Mouse (Mus musculus) midbrain, embryonic 12.5 days (tissue): ENCODE measurements around the gene Bhlhe41. TPM values are rescaled to one million over a fixed set of nuclear protein-coding genes. Genes with fewer than 3 reads are reported as not detected.

Source experiments
- ATAC-seq: fragments of 200-750 bp; cut with Nextera tagmentation; 2 replicates; pipeline ENCODE4 v1.8.0; 2017; ENCODE audit warnings: low read depth, moderate TSS enrichment, moderate library complexity; ENCODE audit not compliant: low FRiP score
- H3K27ac ChIP-seq: fragments of 300-500 bp; sonication (generic); replicated peaks from 2 replicates; pipeline ENCODE4 v1.5.1; 2016; ENCODE audit warnings: mild to moderate bottlenecking
- H3K27me3 ChIP-seq: fragments of 300-500 bp; sonication (generic); 2 replicates; pipeline ENCODE4 v1.6.1; 2016; ENCODE audit warnings: mild to moderate bottlenecking
- H3K36me3 ChIP-seq: fragments of 300-500 bp; sonication (generic); 2 replicates; pipeline ENCODE4 v1.6.1; 2016
- H3K4me1 ChIP-seq: fragments of 300-500 bp; sonication (generic); 2 replicates; pipeline ENCODE4 v1.6.1; 2016
- H3K4me2 ChIP-seq: fragments of 300-500 bp; sonication (generic); replicated peaks from 2 replicates; pipeline ENCODE4 v1.6.1; 2016; ENCODE audit warnings: mild to moderate bottlenecking, moderate library complexity
- H3K4me3 ChIP-seq: fragments of 300-500 bp; sonication (generic); 2 replicates; pipeline ENCODE4 v1.5.1; 2016; ENCODE audit warnings: mild to moderate bottlenecking
- H3K9ac ChIP-seq: fragments of 300-500 bp; sonication (generic); replicated peaks from 2 replicates; pipeline ENCODE4 v1.6.1; 2016; ENCODE audit warnings: mild to moderate bottlenecking, moderate library complexity
- H3K9me3 ChIP-seq: fragments of 300-500 bp; sonication (generic); 2 replicates; pipeline ENCODE4 v1.6.1; 2016; ENCODE audit warnings: mild to moderate bottlenecking
- WGBS: fragments of 180-500 bp; shearing (Covaris S2); methylation state at CpG from one replicate; pipeline ENCODE4 v1.1.7; 2016; 5-methylcytosine and 5-hydroxymethylcytosine counted together
- polyA plus RNA-seq: library from polyadenylated mRNA; unstranded; fragments of >200 nt; fragmentation: Nextera tagmentation; extraction: Ambion mirVana; gene quantifications from 2 replicates; pipeline ENCODE4 v1.2.1, GENCODE M21; 2016

Bhlhe41 gene
- polyA plus RNA-seq, 1 experiment from 2014 or later, result 1.9 TPM

DNA sequence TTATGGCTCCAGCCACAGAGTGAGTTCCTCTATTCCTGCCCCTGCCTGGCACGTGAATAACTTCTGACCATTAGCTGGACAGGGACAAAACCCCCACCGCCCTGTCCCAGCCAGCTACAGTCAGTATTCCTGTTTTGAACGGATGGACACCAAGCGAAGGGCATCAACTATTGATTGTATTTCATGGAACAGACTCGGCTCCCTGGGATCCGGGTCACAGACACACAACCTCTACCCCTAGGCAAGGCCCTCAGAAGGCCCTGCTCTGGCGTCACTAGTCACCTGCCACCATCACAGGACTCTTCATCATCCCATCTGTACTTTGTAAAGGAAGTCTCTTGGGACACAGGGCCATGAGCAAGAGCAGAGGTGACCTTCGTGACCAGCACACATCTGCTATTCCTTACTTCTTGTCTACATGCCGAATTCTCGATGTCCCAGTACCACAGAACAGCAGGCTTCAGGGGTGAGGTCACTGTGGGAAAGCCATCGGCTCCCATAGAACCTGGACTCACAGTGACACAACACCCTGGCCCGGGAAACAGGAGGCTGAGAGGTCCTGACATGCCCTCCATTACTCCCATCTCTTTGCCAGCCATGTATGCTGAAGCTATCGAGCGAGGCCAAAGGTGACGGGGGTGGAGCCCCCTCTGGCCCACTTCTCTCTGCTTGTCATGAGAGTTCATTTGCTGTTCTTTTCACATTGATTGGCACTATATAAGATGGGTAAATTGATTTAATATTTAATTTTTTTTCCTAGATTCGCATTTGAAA, 36.1 kb downstream of the Bhlhe41 start:
- Histone ChIP-seq H3K4me1 (peaks cover 4% of the 10 kb centered on the region; the same call in 1 of the 2 replicates), H3K4me2 (no peak overlapping the region), H3K27ac (no peak overlapping the region), H3K27me3 (no peaks in the 10 kb centered on the region), H3K9ac (no peak overlapping the region), H3K9me3 (no peaks in the 10 kb centered on the region), H3K4me3 (no peak overlapping the region), H3K36me3 (no peaks in the 10 kb centered on the region)
- no peak for ATAC-seq
- 83% methylated on average over 16 of the region's 16 CpGs for WGBS

DNA sequence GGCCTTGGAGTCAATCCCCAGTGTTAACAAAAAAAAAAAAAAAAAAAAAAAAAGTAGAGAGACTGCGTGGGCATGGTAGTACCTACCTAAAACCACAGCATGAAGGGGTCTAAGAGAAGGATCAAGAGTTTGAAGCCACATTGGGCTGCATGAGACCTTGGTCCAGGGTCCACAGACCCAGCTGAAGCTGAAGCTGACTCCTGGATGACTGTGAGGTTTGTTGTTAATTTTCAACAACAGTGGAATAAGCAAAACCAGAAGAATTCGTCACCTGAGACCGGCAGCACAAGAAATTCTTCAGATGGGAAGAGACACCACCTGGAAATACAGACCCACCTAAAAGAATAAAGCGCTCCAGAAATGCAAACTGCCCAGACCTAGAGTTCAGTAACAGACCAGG, 39.1 kb downstream of the Bhlhe41 start:
- no peaks in the 10 kb centered on the region for H3K27me3 ChIP-seq
- WGBS, result 95% methylated on average over 4 of the region's 4 CpGs
- no peak overlapping the region for H3K4me3 ChIP-seq
- H3K27ac ChIP-seq, result no peak overlapping the region
- no peaks in the 10 kb centered on the region for H3K36me3 ChIP-seq
- ATAC-seq, result no peak
- peaks cover 13% of the 10 kb centered on the region for H3K4me1 ChIP-seq
- H3K9ac ChIP-seq, result no peak overlapping the region
- no peaks in the 10 kb centered on the region for H3K9me3 ChIP-seq
- no peak overlapping the region for H3K4me2 ChIP-seq

DNA sequence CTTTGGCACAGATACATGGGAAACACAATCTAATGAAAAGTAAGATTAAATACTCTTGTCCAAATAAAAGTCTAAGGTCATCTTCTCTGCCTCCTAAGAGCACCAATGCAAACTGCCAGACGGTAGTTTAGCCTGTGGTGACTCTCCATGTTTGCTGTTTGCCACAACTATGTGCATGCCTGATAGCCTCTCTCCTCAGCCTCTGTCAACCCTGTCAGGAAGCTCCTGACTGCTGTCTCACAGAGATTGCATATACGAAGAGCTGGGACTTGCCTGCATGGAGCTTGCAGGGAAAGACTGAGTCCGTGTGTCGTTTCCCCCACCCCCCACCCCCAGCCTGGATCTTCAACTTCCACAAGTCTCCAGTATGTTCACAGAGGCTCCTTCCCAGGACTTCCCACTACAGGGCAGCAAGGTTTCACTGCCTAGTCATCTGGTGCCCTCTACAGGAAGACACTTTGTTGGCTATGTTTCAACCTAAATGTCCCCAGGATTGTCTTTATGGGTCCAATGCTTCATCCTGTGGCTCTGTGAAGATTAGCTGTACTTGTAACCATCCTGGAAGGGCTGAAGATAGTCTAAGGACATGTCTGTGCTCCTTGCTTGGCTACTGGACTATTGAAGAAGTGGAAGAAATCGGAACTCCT, 41.6 kb downstream of the Bhlhe41 start:
- Histone ChIP-seq H3K27me3 (no peaks in the 10 kb centered on the region), H3K9ac (no peak overlapping the region), H3K9me3 (no peaks in the 10 kb centered on the region), H3K4me2 (no peak overlapping the region), H3K4me1 (peaks cover 10% of the 10 kb centered on the region), H3K4me3 (no peak overlapping the region), H3K27ac (no peak overlapping the region), H3K36me3 (no peaks in the 10 kb centered on the region)
- WGBS, result 44% methylated on average over 5 of the region's 5 CpGs
- ATAC-seq, result no peak

DNA sequence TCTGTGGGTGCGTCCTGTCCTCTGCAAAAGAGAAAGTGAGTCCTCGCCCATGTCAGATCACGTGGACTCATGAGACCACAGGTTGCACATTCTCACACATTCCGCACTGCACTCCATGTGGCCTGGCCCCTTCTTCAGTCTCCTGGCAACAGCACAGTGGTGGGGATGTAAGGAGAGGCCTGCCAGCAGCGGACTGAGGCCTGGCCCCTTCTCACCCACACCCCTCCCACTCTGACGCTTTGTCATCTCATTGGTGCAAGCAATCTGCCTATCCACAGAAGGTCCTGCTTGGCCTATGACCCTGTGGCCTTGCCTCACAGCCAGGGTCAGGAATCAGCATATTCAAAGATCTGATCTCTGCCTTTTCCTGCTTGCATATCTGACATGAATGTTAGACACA, 42.3 kb downstream of the Bhlhe41 start:
- peak; percentile 70; the same call in 1 of the 2 replicates for ATAC-seq
- Histone ChIP-seq H3K4me2 (no peak overlapping the region), H3K27ac (no peak overlapping the region), H3K4me1 (peaks cover 10% of the 10 kb centered on the region), H3K4me3 (no peak overlapping the region), H3K9me3 (no peaks in the 10 kb centered on the region), H3K36me3 (no peaks in the 10 kb centered on the region), H3K27me3 (no peaks in the 10 kb centered on the region), H3K9ac (no peak overlapping the region)
- WGBS, result 19% methylated on average over 6 of the region's 6 CpGs

DNA sequence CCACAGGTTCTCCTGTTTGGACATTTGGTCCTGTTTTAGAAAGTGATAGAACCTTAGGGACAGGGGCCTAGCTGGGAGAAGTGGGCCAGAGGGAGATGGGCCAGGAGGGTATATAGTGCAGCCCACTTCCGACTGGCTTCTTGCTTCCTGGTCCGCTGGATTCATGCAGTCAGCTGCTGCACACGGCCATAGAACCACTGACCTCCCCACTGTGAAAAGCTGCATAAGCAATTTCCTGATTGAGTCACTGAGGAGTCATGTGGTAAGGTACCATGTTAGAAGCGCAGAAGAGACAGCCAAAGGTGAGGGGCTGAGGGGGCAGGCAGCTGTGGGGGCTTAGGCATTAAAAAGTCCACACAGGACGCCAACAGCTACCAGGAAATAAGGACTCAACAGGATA, 43.1 kb downstream of the Bhlhe41 start:
- 72% methylated on average over 5 of the region's 5 CpGs for WGBS
- H3K27me3 ChIP-seq, result no peaks in the 10 kb centered on the region
- no peak overlapping the region for H3K4me2 ChIP-seq
- H3K4me3 ChIP-seq, result no peak overlapping the region
- no peaks in the 10 kb centered on the region for H3K9me3 ChIP-seq
- no peak for ATAC-seq
- no peak overlapping the region for H3K9ac ChIP-seq
- H3K4me1 ChIP-seq, result peaks cover 10% of the 10 kb centered on the region
- H3K36me3 ChIP-seq, result no peaks in the 10 kb centered on the region
- no peak overlapping the region for H3K27ac ChIP-seq

DNA sequence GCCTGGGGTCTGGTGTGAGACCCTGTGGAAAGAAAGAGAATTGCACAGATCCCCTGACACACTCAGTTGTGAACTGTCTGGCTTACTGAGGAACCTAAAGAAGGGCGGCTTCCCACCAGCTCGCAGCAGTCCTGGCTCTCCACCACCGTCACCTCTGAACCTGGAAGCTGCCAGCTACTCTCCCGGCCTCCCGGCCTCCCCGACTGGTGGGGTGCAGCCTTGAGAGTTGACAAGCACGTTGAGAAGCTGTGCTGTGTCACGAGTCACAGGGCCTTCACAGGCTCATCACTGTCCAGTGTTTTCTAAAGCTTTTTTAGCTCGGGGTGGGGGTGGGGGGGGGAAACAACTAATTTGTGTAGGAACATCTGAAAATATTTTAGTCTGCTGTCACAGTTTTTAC, 46.2 kb downstream of the Bhlhe41 start:
- no peaks in the 10 kb centered on the region for H3K9me3 ChIP-seq
- H3K4me3 ChIP-seq, result no peak overlapping the region
- peaks cover 13% of the 10 kb centered on the region for H3K4me1 ChIP-seq
- H3K27ac ChIP-seq, result no peak overlapping the region
- no peak for ATAC-seq
- WGBS, result 79% methylated on average over 9 of the region's 9 CpGs
- no peak overlapping the region for H3K4me2 ChIP-seq
- H3K27me3 ChIP-seq, result no peaks in the 10 kb centered on the region
- no peaks in the 10 kb centered on the region for H3K36me3 ChIP-seq
- no peak overlapping the region for H3K9ac ChIP-seq

DNA sequence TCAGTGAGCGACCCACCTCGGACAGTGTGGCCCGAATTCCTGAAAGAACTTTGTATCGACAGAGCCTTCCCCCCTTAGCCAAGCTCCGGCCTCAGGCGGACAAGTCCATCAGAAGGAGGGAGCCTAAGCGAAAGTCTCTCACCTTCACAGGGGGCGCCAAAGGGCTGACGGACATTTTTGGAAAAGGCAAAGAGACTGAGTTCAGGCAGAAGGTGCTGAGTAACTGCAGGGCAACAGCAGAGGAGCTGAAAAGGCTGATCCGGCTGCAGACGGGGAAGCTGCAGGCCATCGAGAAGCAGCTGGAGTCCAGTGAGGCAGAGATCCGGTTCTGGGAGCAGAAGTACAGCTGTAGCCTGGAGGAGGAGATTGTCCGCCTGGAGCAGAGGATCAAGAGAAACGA, 50.2 kb downstream of the Bhlhe41 start:
- H3K27ac ChIP-seq, result no peak overlapping the region
- 31% methylated on average over 15 of the region's 15 CpGs for WGBS
- no peak for ATAC-seq
- H3K4me3 ChIP-seq, result no peak overlapping the region
- H3K4me2 ChIP-seq, result no peak overlapping the region
- no peaks in the 10 kb centered on the region for H3K36me3 ChIP-seq
- no peaks in the 10 kb centered on the region for H3K9me3 ChIP-seq
- H3K4me1 ChIP-seq, result peaks cover 4% of the 10 kb centered on the region; the same call in 1 of the 2 replicates
- 0 out of 2 replicates have a peak overlapping the region, but pooled peaks have one; percentile 15 for H3K9ac ChIP-seq
- H3K27me3 ChIP-seq, result no peaks in the 10 kb centered on the region

DNA sequence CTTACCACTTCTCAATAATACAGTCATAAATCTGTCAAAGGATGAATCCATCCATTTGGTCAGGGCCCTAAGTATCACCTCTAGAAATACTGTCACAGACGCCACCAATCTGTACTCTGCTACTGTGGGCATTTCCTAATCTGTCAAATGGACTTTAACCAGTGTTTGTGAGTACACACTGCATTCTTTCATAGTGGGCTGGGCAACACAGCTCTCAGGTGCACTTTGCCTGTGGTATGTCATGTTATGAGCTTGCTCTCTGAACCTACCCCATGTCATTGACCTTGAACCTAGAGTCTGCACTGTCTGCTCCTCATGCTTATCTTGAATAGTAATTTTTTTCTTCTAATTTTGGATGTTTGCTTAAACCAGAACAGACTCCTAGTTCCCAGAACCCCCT, 54.2 kb downstream of the Bhlhe41 start:
- H3K27ac ChIP-seq, result no peak overlapping the region
- H3K4me3 ChIP-seq, result no peak overlapping the region
- no peaks in the 10 kb centered on the region for H3K9me3 ChIP-seq
- peaks cover 4% of the 10 kb centered on the region for H3K4me1 ChIP-seq
- no peak overlapping the region for H3K4me2 ChIP-seq
- H3K9ac ChIP-seq, result no peak overlapping the region
- no peaks in the 10 kb centered on the region for H3K27me3 ChIP-seq
- 86% methylated on average over 1 of the region's 1 CpGs for WGBS
- H3K36me3 ChIP-seq, result no peaks in the 10 kb centered on the region
- ATAC-seq, result no peak

DNA sequence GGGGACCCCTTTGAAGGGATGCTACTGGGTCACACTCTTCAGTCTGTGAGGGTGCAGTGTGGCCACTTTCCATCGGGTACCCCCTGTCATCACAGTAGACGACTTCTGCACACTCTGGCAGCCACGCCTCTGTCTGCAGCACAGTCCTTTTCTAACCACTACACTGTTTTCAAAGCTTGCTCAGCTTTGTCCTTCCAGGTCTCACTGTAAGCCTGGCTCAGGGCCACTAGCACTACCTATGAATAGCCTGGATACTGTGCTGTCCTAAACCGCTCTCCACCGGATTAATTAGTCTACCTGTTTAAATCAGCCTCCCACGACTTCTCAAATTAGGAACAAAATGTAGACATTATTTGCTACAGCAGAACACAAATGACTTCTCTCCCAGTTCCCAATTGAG, 55.3 kb downstream of the Bhlhe41 start:
- no peak overlapping the region for H3K27ac ChIP-seq
- no peaks in the 10 kb centered on the region for H3K9me3 ChIP-seq
- 88% methylated on average over 6 of the region's 6 CpGs for WGBS
- H3K27me3 ChIP-seq, result no peaks in the 10 kb centered on the region
- no peak overlapping the region for H3K4me3 ChIP-seq
- H3K9ac ChIP-seq, result no peak overlapping the region
- peaks cover under 1% of the 10 kb centered on the region for H3K4me1 ChIP-seq
- no peak overlapping the region for H3K4me2 ChIP-seq
- ATAC-seq, result no peak
- H3K36me3 ChIP-seq, result no peaks in the 10 kb centered on the region

DNA sequence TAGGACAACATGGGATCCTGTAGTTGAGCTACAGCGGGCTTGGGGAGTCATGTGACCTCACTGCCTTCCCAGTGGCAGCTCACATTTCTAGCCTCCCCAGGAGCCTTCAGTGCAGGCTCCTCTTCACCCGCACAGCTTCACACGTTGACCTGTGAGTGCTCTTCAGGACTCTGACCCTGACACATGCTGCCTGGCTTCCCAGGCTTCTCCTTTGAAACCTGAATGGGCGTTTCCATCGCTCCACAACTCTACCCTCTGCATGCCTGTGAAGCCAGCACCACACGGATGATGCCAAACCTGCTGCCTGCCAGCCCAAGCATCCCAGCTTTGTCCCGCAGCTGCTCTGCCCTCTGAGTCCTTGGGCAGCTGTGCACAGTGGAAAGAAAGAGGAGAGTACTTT, 55.8 kb downstream of the Bhlhe41 start:
- H3K9me3 ChIP-seq, result no peaks in the 10 kb centered on the region
- no peak for ATAC-seq

More for the DNA sequence above, 55.8 kb downstream of the Bhlhe41 start:
- Histone ChIP-seq H3K4me1 (no peaks in the 10 kb centered on the region; the same call in 1 of the 2 replicates), H3K27me3 (no peaks in the 10 kb centered on the region), H3K4me2 (no peak overlapping the region), H3K27ac (no peak overlapping the region), H3K4me3 (no peak overlapping the region), H3K36me3 (no peaks in the 10 kb centered on the region), H3K9ac (no peak overlapping the region)
- 82% methylated on average over 7 of the region's 7 CpGs for WGBS
